Mouse (Mus musculus): ENCODE data around the gene Gm26938.

Gm26938 gene

GRCm38 (mm10) chr5:139792966-139793337 lies 33.3 kb downstream of the Gm26938 start:
- DNase-seq: no peak

GRCm38 (mm10) chr5:139792159-139792775 lies 33.9 kb downstream of the Gm26938 start:
- DNase-seq: no peak

GRCm38 (mm10) chr5:139791227-139792158 lies 34.7 kb downstream of the Gm26938 start, which contains the start of gene Mafk:
Mafk (plus strand) TSS chr5:139791513.
- peak; percentile 77 for DNase-seq

- no peak for DNase-seq
Observed at GRCm38 (mm10) chr5:139789466-139789865, 36.7 kb downstream of the Gm26938 start.

GRCm38 (mm10) chr5:139781406-139781805 lies 44.8 kb downstream of the Gm26938 start:
- no peak for DNase-seq

GRCm38 (mm10) chr5:139776966-139777365 lies 49.2 kb downstream of the Gm26938 start:
- no peak for DNase-seq

GRCm38 (mm10) chr5:139775216-139775926 lies 50.8 kb downstream of the Gm26938 start, which contains the start of gene Ints1:
Ints1 (minus strand) TSS chr5:139775674.
- DNase-seq: peak; percentile 95

GRCm38 (mm10) chr5:139768216-139768615 lies 58.0 kb downstream of the Gm26938 start:
- DNase-seq: no peak

- DNase-seq: no peak
Observed at GRCm38 (mm10) chr5:139764296-139764695, 61.9 kb downstream of the Gm26938 start.

GRCm38 (mm10) chr5:139758096-139758495 lies 68.1 kb downstream of the Gm26938 start:
- no peak for DNase-seq
